Mouse (Mus musculus): ENCODE data around the gene Mab21l1. TPM values are rescaled to one million over a fixed set of nuclear protein-coding genes. Genes with fewer than 3 reads are reported as not detected.

The Mab21l1 gene
- polyA plus RNA-seq, 1 experiment from 2014 or later = 9.4 TPM

DNA sequence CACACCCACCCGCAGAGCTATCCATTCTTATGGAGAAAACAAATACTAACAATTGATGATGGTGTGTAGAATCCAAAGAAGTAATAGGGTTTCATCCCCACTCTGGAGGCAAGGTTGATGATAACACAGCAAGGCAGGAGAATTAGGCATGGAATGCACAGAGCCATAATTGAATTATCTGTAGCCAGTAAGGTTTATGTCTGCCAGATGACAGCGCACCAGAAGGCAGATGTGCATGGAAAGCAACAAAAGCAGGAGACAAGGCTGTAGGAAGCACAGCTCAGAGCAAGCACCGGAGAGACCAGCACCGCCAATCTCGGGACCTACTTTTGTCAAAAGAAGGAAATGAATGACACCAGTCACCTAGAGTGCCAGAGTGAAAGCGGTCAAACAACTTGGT, 28.4 kb upstream of the Mab21l1 start:
- no peak overlapping the region for H3K9ac ChIP-seq (ENCODE audit: low read depth, low read length)
- no peak overlapping the region for H3K4me2 ChIP-seq (ENCODE audit: low read depth, low read length)
- H3K4me1 ChIP-seq (ENCODE audit: control insufficient read depth, insufficient read depth, low read length) = no peaks in the 10 kb centered on the region
- H3K9me3 ChIP-seq (ENCODE audit: control insufficient read depth, low read length) = no peaks in the 10 kb centered on the region
- no peak for ATAC-seq
- no peak overlapping the region for H3K27ac ChIP-seq (ENCODE audit: low read length)
- H3K36me3 ChIP-seq (ENCODE audit: control insufficient read depth, insufficient read depth, low read length) = no peaks in the 10 kb centered on the region
- H3K27me3 ChIP-seq (replicated peaks; ENCODE audit: control insufficient read depth, insufficient read depth, low read length) = no peaks in the 10 kb centered on the region
- H3K4me3 ChIP-seq (ENCODE audit: low read length) = no peak overlapping the region
- 88% methylated on average over 6 of the region's 6 CpGs for WGBS

DNA sequence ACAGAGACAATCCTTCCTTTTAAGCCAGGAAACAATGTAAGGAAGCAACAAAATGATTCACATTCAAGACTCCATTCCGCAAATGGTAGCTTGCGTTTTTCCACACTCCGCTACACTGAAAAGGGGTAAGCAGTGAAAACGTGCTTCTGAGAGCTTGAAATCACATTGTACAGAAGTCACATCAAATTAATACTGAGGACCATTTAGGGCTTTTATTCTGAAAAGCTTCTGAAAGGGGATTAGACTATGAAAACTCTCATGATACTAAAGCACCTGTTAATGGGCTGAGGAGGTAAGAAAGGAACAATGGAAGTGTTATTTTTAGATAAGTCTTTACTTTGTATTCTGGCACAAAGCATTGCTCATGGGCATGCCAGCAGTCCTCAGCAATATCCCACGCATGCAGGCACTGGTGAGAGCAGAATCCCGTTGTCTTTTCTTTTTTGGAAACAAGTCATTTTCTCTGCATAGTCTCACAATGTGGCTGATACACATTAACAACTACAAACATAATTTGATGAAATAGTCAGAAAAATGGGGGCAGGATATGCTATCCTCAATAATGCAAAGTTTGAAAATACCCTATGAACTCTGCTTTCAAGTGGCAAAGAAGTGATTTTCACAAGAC, 27.2 kb upstream of the Mab21l1 start:
- no peaks in the 10 kb centered on the region for H3K4me1 ChIP-seq (ENCODE audit: control insufficient read depth, insufficient read depth, low read length)
- 80% methylated on average over 6 of the region's 6 CpGs for WGBS
- no peak overlapping the region for H3K4me2 ChIP-seq (ENCODE audit: low read depth, low read length)
- no peaks in the 10 kb centered on the region for H3K36me3 ChIP-seq (ENCODE audit: control insufficient read depth, insufficient read depth, low read length)
- H3K9ac ChIP-seq (ENCODE audit: low read depth, low read length) = no peak overlapping the region
- H3K27ac ChIP-seq (ENCODE audit: low read length) = no peak overlapping the region
- no peaks in the 10 kb centered on the region for H3K27me3 ChIP-seq (replicated peaks; ENCODE audit: control insufficient read depth, insufficient read depth, low read length)
- H3K4me3 ChIP-seq (ENCODE audit: low read length) = no peak overlapping the region
- ATAC-seq = no peak
- H3K9me3 ChIP-seq (ENCODE audit: control insufficient read depth, low read length) = no peaks in the 10 kb centered on the region

DNA sequence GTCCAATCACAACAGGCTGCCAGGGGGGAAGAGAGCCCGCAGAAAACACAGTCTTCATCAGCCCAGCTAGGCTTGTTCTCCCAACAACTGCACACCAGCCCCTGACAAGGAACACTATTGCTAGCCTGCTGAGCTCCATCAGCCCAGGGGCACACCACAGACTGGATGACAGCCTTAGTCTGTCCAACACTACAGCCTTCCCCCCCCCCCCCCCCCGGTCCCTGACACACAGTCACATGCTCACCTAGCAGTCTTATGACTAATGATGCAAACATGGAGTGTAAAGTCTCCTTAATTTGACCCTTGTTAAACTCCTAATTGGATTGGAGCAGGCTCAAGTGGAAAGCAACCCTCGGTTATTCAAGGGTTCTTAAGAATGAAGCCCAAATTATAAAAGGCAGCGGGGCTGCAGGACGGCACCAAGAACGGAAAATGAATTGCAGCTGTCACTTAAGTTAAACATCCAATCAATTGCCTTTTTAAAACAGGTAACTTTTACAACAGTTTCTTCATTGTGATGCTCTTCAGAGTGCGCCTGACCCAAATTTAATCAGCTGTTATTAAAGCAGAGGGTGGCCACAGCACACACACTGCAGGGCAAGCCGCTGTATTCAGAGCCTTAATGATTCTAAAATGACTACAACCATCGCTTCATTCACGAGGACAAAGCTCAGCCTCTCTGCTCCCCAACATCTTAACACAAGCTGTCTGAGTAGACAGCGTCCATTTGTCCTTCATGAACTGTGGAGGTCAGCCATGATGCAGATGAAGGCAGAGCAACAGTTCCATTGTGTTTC, 26.3 kb upstream of the Mab21l1 start:
- 57% methylated on average over 11 of the region's 11 CpGs for WGBS
- Histone ChIP-seq H3K9ac (ENCODE audit: low read depth, low read length) (no peak overlapping the region), H3K4me2 (ENCODE audit: low read depth, low read length) (no peak overlapping the region), H3K36me3 (ENCODE audit: control insufficient read depth, insufficient read depth, low read length) (no peaks in the 10 kb centered on the region), H3K4me1 (ENCODE audit: control insufficient read depth, insufficient read depth, low read length) (no peaks in the 10 kb centered on the region), H3K9me3 (ENCODE audit: control insufficient read depth, low read length) (no peaks in the 10 kb centered on the region), H3K4me3 (ENCODE audit: low read length) (no peak overlapping the region), H3K27me3 (replicated peaks; ENCODE audit: control insufficient read depth, insufficient read depth, low read length) (no peaks in the 10 kb centered on the region), H3K27ac (ENCODE audit: low read length) (no peak overlapping the region)
- no peak for ATAC-seq

DNA sequence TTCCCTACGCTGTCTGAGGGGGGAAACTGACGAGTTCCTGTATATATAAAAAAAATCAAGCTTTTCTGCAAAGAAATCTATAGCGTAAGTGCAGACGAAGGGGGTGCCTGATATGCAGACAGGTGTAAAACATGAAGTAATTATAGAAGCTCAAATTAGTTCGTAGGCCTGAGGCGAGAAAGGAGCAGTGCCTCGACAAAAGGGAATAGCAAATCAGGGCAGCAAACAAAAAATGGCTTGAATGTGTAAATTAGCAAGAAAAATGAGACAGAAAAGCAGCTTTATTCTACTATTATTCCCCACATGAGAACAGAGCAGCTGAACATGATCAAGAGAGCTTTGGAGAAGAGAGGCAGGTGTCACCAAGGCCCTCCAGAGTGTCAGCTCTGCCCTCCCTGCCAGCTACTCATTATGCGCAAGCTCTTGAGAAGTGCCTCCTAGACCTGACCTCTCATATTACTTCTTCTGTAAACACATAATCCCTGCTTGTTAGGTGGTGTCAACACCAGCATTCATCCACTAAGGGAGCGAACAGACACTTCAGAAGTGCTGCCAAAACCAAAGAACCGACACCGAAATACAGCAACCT, 25.6 kb upstream of the Mab21l1 start:
- Histone ChIP-seq H3K36me3 (ENCODE audit: control insufficient read depth, insufficient read depth, low read length) (no peaks in the 10 kb centered on the region), H3K4me3 (ENCODE audit: low read length) (no peak overlapping the region), H3K27ac (ENCODE audit: low read length) (no peak overlapping the region), H3K27me3 (replicated peaks; ENCODE audit: control insufficient read depth, insufficient read depth, low read length) (no peaks in the 10 kb centered on the region), H3K9ac (ENCODE audit: low read depth, low read length) (no peak overlapping the region), H3K9me3 (ENCODE audit: control insufficient read depth, low read length) (no peaks in the 10 kb centered on the region), H3K4me2 (ENCODE audit: low read depth, low read length) (no peak overlapping the region), H3K4me1 (ENCODE audit: control insufficient read depth, insufficient read depth, low read length) (no peaks in the 10 kb centered on the region)
- no peak for ATAC-seq
- WGBS = 72% methylated on average over 11 of the region's 11 CpGs

DNA sequence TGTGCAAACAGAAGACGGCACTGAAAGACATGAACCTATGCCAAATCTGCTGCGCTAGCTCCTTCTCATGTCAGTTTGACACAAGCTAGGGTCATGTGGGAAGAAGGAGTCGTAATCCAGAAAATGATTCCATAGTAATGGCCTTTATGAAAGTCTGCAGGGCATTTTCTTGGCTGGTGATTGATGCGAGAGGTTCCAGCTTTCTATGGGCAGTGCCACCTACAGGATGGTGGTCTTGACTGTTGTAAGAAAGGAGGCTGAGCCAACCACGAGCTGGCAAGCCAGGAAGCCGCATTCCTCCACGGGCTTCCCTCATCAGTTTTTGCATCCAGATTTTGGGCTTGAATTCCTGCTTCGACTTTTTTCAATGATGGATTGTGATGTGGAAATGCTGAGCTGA, 24.0 kb upstream of the Mab21l1 start:
- Histone ChIP-seq H3K27me3 (replicated peaks; ENCODE audit: control insufficient read depth, insufficient read depth, low read length) (no peaks in the 10 kb centered on the region), H3K4me3 (ENCODE audit: low read length) (no peak overlapping the region), H3K9ac (ENCODE audit: low read depth, low read length) (no peak overlapping the region), H3K27ac (ENCODE audit: low read length) (no peak overlapping the region), H3K4me1 (ENCODE audit: control insufficient read depth, insufficient read depth, low read length) (no peaks in the 10 kb centered on the region), H3K4me2 (ENCODE audit: low read depth, low read length) (no peak overlapping the region), H3K36me3 (ENCODE audit: control insufficient read depth, insufficient read depth, low read length) (no peaks in the 10 kb centered on the region), H3K9me3 (ENCODE audit: control insufficient read depth, low read length) (no peaks in the 10 kb centered on the region)
- no peak for ATAC-seq
- WGBS = 57% methylated on average over 8 of the region's 8 CpGs

DNA sequence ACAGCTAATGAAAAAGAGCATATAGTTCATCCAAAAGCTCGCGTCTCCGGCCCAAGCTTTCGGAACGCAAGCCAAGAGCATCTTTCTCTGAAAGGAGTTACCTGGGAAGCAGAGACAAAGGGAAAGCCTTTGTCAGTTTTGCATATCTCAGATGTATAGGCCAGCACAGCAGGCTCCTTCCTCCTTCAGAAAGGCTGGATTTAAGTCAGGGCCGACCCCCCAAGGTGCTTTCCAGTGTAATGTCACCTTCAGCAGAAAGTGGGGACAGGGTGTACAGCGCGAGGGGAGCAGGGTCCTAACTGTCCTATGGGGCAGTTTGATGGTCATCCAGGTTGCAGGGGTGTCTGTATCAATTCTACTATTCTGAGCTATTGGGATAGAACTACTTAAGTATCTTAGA, 18.7 kb upstream of the Mab21l1 start:
- H3K4me1 ChIP-seq (ENCODE audit: control insufficient read depth, insufficient read depth, low read length) = no peaks in the 10 kb centered on the region
- no peak for ATAC-seq
- no peak overlapping the region for H3K4me3 ChIP-seq (ENCODE audit: low read length)
- no peaks in the 10 kb centered on the region for H3K36me3 ChIP-seq (ENCODE audit: control insufficient read depth, insufficient read depth, low read length)
- H3K4me2 ChIP-seq (ENCODE audit: low read depth, low read length) = no peak overlapping the region
- no peaks in the 10 kb centered on the region for H3K9me3 ChIP-seq (ENCODE audit: control insufficient read depth, low read length)
- H3K27me3 ChIP-seq (replicated peaks; ENCODE audit: control insufficient read depth, insufficient read depth, low read length) = no peaks in the 10 kb centered on the region
- WGBS = 63% methylated on average over 8 of the region's 8 CpGs
- H3K27ac ChIP-seq (ENCODE audit: low read length) = no peak overlapping the region
- H3K9ac ChIP-seq (ENCODE audit: low read depth, low read length) = no peak overlapping the region

DNA sequence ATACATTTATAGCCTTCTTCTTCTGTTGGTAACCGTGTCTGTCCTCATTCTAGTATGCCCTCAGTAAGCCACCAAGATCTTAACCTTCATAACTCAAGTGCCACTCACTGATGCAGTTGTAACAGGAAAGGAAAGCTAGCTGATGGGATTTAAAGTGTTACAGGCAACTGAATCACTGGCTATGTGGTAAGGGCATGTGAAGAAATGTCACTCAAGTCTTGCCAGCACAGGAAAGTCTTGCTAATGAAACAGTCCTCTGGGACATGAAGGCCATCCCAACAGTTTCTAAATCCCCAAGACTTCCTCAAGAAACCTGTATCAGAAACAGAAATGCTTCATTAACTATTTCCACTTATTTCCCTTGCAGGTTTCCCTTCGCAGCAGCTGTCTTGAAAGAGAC, 13.7 kb upstream of the Mab21l1 start:
- Histone ChIP-seq H3K4me3 (ENCODE audit: low read length) (no peak overlapping the region), H3K4me2 (ENCODE audit: low read depth, low read length) (no peak overlapping the region), H3K4me1 (ENCODE audit: control insufficient read depth, insufficient read depth, low read length) (no peaks in the 10 kb centered on the region), H3K36me3 (ENCODE audit: control insufficient read depth, insufficient read depth, low read length) (no peaks in the 10 kb centered on the region), H3K27ac (ENCODE audit: low read length) (no peak overlapping the region), H3K9me3 (ENCODE audit: control insufficient read depth, low read length) (no peaks in the 10 kb centered on the region), H3K9ac (ENCODE audit: low read depth, low read length) (no peak overlapping the region), H3K27me3 (replicated peaks; ENCODE audit: control insufficient read depth, insufficient read depth, low read length) (no peaks in the 10 kb centered on the region)
- ATAC-seq = no peak
- WGBS = 90% methylated on average over 2 of the region's 2 CpGs

DNA sequence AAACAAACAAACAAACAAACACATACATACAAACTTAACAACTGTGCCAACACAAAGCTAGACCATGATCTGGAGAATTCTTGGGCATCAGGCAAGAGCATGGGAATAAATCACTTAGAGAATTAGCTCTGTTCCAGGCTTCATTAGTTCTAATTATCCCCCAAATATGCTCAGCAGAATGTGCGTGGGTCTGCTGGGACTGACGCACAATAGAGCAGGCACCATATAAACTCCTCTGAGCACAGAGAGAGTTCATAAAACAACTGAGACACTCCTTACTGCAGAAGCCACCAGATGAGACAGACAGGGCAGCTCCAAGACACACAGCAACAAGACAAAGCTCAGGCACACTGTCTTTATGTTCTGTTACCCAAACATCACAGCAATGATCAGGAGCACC, 13.0 kb upstream of the Mab21l1 start:
- Histone ChIP-seq H3K9ac (ENCODE audit: low read depth, low read length) (no peak overlapping the region), H3K27me3 (replicated peaks; ENCODE audit: control insufficient read depth, insufficient read depth, low read length) (no peaks in the 10 kb centered on the region), H3K36me3 (ENCODE audit: control insufficient read depth, insufficient read depth, low read length) (no peaks in the 10 kb centered on the region), H3K4me1 (ENCODE audit: control insufficient read depth, insufficient read depth, low read length) (no peaks in the 10 kb centered on the region), H3K4me2 (ENCODE audit: low read depth, low read length) (no peak overlapping the region), H3K27ac (ENCODE audit: low read length) (no peak overlapping the region), H3K9me3 (ENCODE audit: control insufficient read depth, low read length) (no peaks in the 10 kb centered on the region), H3K4me3 (ENCODE audit: low read length) (no peak overlapping the region)
- no peak for ATAC-seq
- 77% methylated on average over 2 of the region's 2 CpGs for WGBS

DNA sequence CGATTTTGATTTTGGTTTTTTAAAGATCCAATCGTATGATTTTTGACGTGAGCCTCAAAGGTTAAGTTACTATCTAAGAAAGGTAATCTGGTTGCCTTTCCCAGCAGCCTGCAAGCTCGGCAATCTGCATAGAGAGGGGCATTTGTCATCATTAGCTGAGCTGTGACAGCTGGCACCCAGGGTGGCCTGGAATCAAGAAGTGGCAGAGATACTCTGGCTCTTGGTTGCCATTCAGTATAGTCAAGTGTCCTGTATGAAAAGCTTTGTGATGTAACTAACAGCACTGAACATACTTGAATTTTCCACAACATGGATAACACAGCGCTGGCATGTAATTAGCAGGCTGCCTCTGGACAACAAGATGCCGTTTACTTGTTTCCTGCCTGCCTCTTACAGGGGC, 8.1 kb upstream of the Mab21l1 start:
- Histone ChIP-seq H3K9me3 (ENCODE audit: control insufficient read depth, low read length) (no peaks in the 10 kb centered on the region), H3K27ac (ENCODE audit: low read length) (no peak overlapping the region), H3K4me1 (ENCODE audit: control insufficient read depth, insufficient read depth, low read length) (no peaks in the 10 kb centered on the region), H3K27me3 (replicated peaks; ENCODE audit: control insufficient read depth, insufficient read depth, low read length) (peaks cover 6% of the 10 kb centered on the region; the same call in 1 of the 2 replicates), H3K36me3 (ENCODE audit: control insufficient read depth, insufficient read depth, low read length) (no peaks in the 10 kb centered on the region), H3K9ac (ENCODE audit: low read depth, low read length) (no peak overlapping the region), H3K4me2 (ENCODE audit: low read depth, low read length) (no peak overlapping the region), H3K4me3 (ENCODE audit: low read length) (no peak overlapping the region)
- 51% methylated on average over 6 of the region's 6 CpGs for WGBS
- no peak for ATAC-seq
